Mouse (Mus musculus): ENCODE measurements around the gene Pde10a. TPM values are rescaled to one million over a fixed set of nuclear protein-coding genes. Genes with fewer than 3 reads are reported as not detected.

Pde10a gene
- polyA plus RNA-seq, 1 experiment, result 0.34 TPM

GRCm38 (mm10) chr17:8961097-8961496, 435.9 kb downstream of the Pde10a start:
- no peaks in the 10 kb centered on the region for H3K36me3 ChIP-seq (ENCODE audit: control insufficient read depth, insufficient read depth)
- no peak for TF ChIP-seq TCF3 (IDR thresholded peaks at IDR 0.05; ENCODE audit: insufficient read length, low read depth)
- no peak for TF ChIP-seq CEBPB (IDR thresholded peaks at IDR 0.05; ENCODE audit: insufficient read depth, poor library complexity, severe bottlenecking)
- no peak for TF ChIP-seq POLR2A (IDR thresholded peaks at IDR 0.05; ENCODE audit: insufficient read length, low read depth)
- TF ChIP-seq USF1 (IDR thresholded peaks at IDR 0.05; ENCODE audit: low read depth), result no peak
- no peak for TF ChIP-seq TCF12 (IDR thresholded peaks at IDR 0.05; ENCODE audit: insufficient read depth, poor library complexity, severe bottlenecking)
- TF ChIP-seq MYOD1 (IDR thresholded peaks at IDR 0.05; ENCODE audit: control insufficient read depth in 1 of 3, insufficient read length in 2 of 3, low read depth in 2 of 3), result no peak
- no peak for TF ChIP-seq SRF (IDR thresholded peaks at IDR 0.05; ENCODE audit: control insufficient read depth, insufficient read length, low read depth)
- TF ChIP-seq REST (IDR thresholded peaks at IDR 0.05; ENCODE audit: insufficient read depth, insufficient read length), result no peak
- TF ChIP-seq MAX (IDR thresholded peaks at IDR 0.05; ENCODE audit: low read depth), result no peak
- no peak for TF ChIP-seq POLR2AphosphoS2 (IDR thresholded peaks at IDR 0.05; ENCODE audit: insufficient read length, low read depth)

GRCm38 (mm10) chr17:8961644-8962043, 436.5 kb downstream of the Pde10a start:
- no peaks in the 10 kb centered on the region for H3K36me3 ChIP-seq (ENCODE audit: control insufficient read depth, insufficient read depth)
- H3K27me3 ChIP-seq (ENCODE audit: control insufficient read depth, insufficient read depth, insufficient read length), result no peaks in the 10 kb centered on the region
- H3K79me2 ChIP-seq (ENCODE audit: control insufficient read depth, insufficient read depth), result no peaks in the 10 kb centered on the region
- no peak overlapping the region for H3K4me3 ChIP-seq
- H3K4me2 ChIP-seq (ENCODE audit: low read depth), result no peak overlapping the region
- no peak for TF ChIP-seq POLR2A (IDR thresholded peaks at IDR 0.05; ENCODE audit: insufficient read length, low read depth)
- H3ac ChIP-seq (ENCODE audit: control insufficient read depth, insufficient read length), result no peak overlapping the region

More at GRCm38 (mm10) chr17:8961097-8961496, 435.9 kb downstream of the Pde10a start:
- H3ac ChIP-seq (ENCODE audit: control insufficient read depth, insufficient read length), result no peak overlapping the region
- no peak overlapping the region for H3K4me3 ChIP-seq
- H3K27me3 ChIP-seq (ENCODE audit: control insufficient read depth, insufficient read depth, insufficient read length), result no peaks in the 10 kb centered on the region
- no peaks in the 10 kb centered on the region for H3K79me2 ChIP-seq (ENCODE audit: control insufficient read depth, insufficient read depth)
- no peak overlapping the region for H3K4me2 ChIP-seq (ENCODE audit: low read depth)

GRCm38 (mm10) chr17:8965177-8965576, 440.0 kb downstream of the Pde10a start:
- H3K79me2 ChIP-seq (ENCODE audit: control insufficient read depth, insufficient read depth), result no peaks in the 10 kb centered on the region
- no peak overlapping the region for H3ac ChIP-seq (ENCODE audit: control insufficient read depth, insufficient read length)
- TF ChIP-seq TCF12 (IDR thresholded peaks at IDR 0.05; ENCODE audit: insufficient read depth, poor library complexity, severe bottlenecking) (no peak), CEBPB (IDR thresholded peaks at IDR 0.05; ENCODE audit: insufficient read depth, poor library complexity, severe bottlenecking) (no peak), E2F4 (IDR thresholded peaks at IDR 0.05; ENCODE audit: insufficient read depth) (no peak), MAX (IDR thresholded peaks at IDR 0.05; ENCODE audit: low read depth) (no peak), REST (IDR thresholded peaks at IDR 0.05; ENCODE audit: insufficient read depth, insufficient read length) (no peak), MYOD1 (IDR thresholded peaks at IDR 0.05; ENCODE audit: control insufficient read depth in 1 of 3, insufficient read length in 2 of 3, low read depth in 2 of 3) (no peak), POLR2AphosphoS2 (IDR thresholded peaks at IDR 0.05; ENCODE audit: insufficient read length, low read depth) (no peak), USF1 (IDR thresholded peaks at IDR 0.05; ENCODE audit: low read depth) (no peak)
- H3K4me2 ChIP-seq (ENCODE audit: low read depth), result no peak overlapping the region
- H3K4me3 ChIP-seq, result no peak overlapping the region
- no peaks in the 10 kb centered on the region for H3K27me3 ChIP-seq (ENCODE audit: control insufficient read depth, insufficient read depth, insufficient read length)
- H3K36me3 ChIP-seq (ENCODE audit: control insufficient read depth, insufficient read depth), result no peaks in the 10 kb centered on the region

- TF ChIP-seq USF1 (IDR thresholded peaks at IDR 0.05; ENCODE audit: low read depth) (no peak), MYOG (IDR thresholded peaks at IDR 0.05; ENCODE audit: control insufficient read depth in 1 of 3, insufficient read depth in 1 of 3, insufficient read length in 2 of 3, low read depth in 2 of 3) (no peak), POLR2A (IDR thresholded peaks at IDR 0.05; ENCODE audit: insufficient read length, low read depth) (no peak), E2F4 (IDR thresholded peaks at IDR 0.05; ENCODE audit: insufficient read depth) (no peak), POLR2AphosphoS2 (IDR thresholded peaks at IDR 0.05; ENCODE audit: insufficient read length, low read depth) (no peak), CEBPB (IDR thresholded peaks at IDR 0.05; ENCODE audit: insufficient read depth, poor library complexity, severe bottlenecking) (no peak), MAX (IDR thresholded peaks at IDR 0.05; ENCODE audit: low read depth) (no peak), TCF12 (IDR thresholded peaks at IDR 0.05; ENCODE audit: insufficient read depth, poor library complexity, severe bottlenecking) (no peak), MYOD1 (IDR thresholded peaks at IDR 0.05; ENCODE audit: control insufficient read depth in 1 of 3, insufficient read length in 2 of 3, low read depth in 2 of 3) (no peak)
- no peaks in the 10 kb centered on the region for H3K36me3 ChIP-seq (ENCODE audit: control insufficient read depth, insufficient read depth)
Measured at GRCm38 (mm10) chr17:8972152-8972854, 447.1 kb downstream of the Pde10a start.

GRCm38 (mm10) chr17:8973331-8973730, 448.2 kb downstream of the Pde10a start:
- no peak overlapping the region for H3K4me3 ChIP-seq
- H3K4me2 ChIP-seq (ENCODE audit: low read depth), result no peak overlapping the region
- no peaks in the 10 kb centered on the region for H3K27me3 ChIP-seq (ENCODE audit: control insufficient read depth, insufficient read depth, insufficient read length)
- no peak for TF ChIP-seq SRF (IDR thresholded peaks at IDR 0.05; ENCODE audit: control insufficient read depth, insufficient read length, low read depth)
- no peak for TF ChIP-seq CEBPB (IDR thresholded peaks at IDR 0.05; ENCODE audit: insufficient read depth, poor library complexity, severe bottlenecking)
- TF ChIP-seq USF1 (IDR thresholded peaks at IDR 0.05; ENCODE audit: low read depth), result no peak
- no peak for TF ChIP-seq POLR2A (IDR thresholded peaks at IDR 0.05; ENCODE audit: insufficient read length, low read depth)
- TF ChIP-seq TCF3 (IDR thresholded peaks at IDR 0.05; ENCODE audit: insufficient read length, low read depth), result no peak
- TF ChIP-seq MAX (IDR thresholded peaks at IDR 0.05; ENCODE audit: low read depth), result no peak
- TF ChIP-seq TCF12 (IDR thresholded peaks at IDR 0.05; ENCODE audit: insufficient read depth, poor library complexity, severe bottlenecking), result no peak
- TF ChIP-seq MYOD1 (IDR thresholded peaks at IDR 0.05; ENCODE audit: control insufficient read depth in 1 of 3, insufficient read length in 2 of 3, low read depth in 2 of 3), result no peak
- no peak for TF ChIP-seq E2F4 (IDR thresholded peaks at IDR 0.05; ENCODE audit: insufficient read depth)
- no peak for TF ChIP-seq MYOG (IDR thresholded peaks at IDR 0.05; ENCODE audit: control insufficient read depth in 1 of 3, insufficient read depth in 1 of 3, insufficient read length in 2 of 3, low read depth in 2 of 3)
- TF ChIP-seq POLR2AphosphoS2 (IDR thresholded peaks at IDR 0.05; ENCODE audit: insufficient read length, low read depth), result no peak
- no peak for TF ChIP-seq REST (IDR thresholded peaks at IDR 0.05; ENCODE audit: insufficient read depth, insufficient read length)
- H3ac ChIP-seq (ENCODE audit: control insufficient read depth, insufficient read length), result no peak overlapping the region
- no peaks in the 10 kb centered on the region for H3K79me2 ChIP-seq (ENCODE audit: control insufficient read depth, insufficient read depth)
- no peaks in the 10 kb centered on the region for H3K36me3 ChIP-seq (ENCODE audit: control insufficient read depth, insufficient read depth)

More at GRCm38 (mm10) chr17:8972152-8972854, 447.1 kb downstream of the Pde10a start:
- Histone ChIP-seq H3K27me3 (ENCODE audit: control insufficient read depth, insufficient read depth, insufficient read length) (no peaks in the 10 kb centered on the region), H3K4me2 (ENCODE audit: low read depth) (no peak overlapping the region), H3K4me3 (no peak overlapping the region), H3ac (ENCODE audit: control insufficient read depth, insufficient read length) (no peak overlapping the region), H3K79me2 (ENCODE audit: control insufficient read depth, insufficient read depth) (no peaks in the 10 kb centered on the region)

Measured in myocyte (in vitro differentiated cells).